Mouse (Mus musculus) thymus, postnatal 36 days (tissue): Measurements from ENCODE around the gene Adck1.

ENCODE experiments used
- DNase-seq, 2 experiments: peaks; one replicate each; pipeline ENCODE4 v3.0.0; 2022; ENCODE audit warnings: mixed read lengths in 2 of 2

Gene Adck1

GRCm38 (mm10) chr12:88476702-88477101 is 116.3 kb downstream of the Adck1 start:
- no peak for DNase-seq

DNA sequence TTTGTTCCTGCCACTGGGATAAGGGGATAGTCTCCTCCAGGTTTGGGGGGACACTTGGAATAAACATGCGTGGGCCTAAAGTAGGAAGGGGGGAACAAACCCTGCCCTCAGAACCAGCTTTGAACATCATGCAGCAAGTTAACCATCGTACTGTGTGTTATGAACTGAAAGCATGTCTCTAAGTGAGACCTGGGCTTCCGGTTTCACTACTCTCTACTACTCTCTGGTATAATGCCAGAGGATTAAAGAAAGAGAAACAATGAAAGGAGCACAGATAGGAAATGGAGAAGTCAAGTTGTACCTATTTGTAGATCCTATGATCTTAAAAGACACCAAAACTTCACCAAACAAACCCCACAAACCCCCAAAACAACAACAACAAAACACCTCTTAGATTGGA is 121.3 kb downstream of the Adck1 start:
- no peak for DNase-seq

DNA sequence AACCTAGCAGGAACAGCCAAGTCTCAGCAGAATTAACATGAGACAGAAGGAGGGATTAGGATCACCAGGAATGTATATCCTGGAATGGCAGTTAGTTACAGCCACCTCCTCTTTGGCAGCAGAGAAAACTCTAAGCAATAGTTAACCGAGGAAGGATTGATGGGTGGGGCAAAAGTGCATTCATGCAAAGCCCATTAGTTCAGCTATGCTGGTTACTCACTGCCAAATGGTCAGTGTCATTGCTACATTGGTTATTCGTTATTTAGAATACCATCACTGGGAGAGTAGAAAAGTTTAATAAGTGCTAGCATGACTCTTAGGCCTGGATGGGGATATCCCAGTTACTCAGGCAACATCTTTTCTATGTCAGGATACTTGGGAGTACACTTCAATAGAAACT is 130.5 kb downstream of the Adck1 start:
- no peak for DNase-seq
